Mouse (Mus musculus) MEL (cell line): ENCODE measurements around the gene Dcaf17. TPM values are rescaled to one million over a fixed set of nuclear protein-coding genes. Genes with fewer than 3 reads are reported as not detected.

Experiments used
- DNase-seq: peaks from one replicate; pipeline ENCODE4 v3.0.0; 2011; ENCODE audit warnings: low read depth, low spot score
- H3K27ac ChIP-seq: 2 replicates; pipeline ENCODE4 v1.5.1; 2012; ENCODE audit warnings: low read depth, mild to moderate bottlenecking, control low read depth, low read length, moderate library complexity; ENCODE audit not compliant: control insufficient read depth
- H3K27me3 ChIP-seq, 2 experiments: fragments of 150-350 bp in 1 of 2; sonication (generic) in 1 of 2; 2 replicates each; pipeline ENCODE4 v1.6.1; 2012; ENCODE audit warnings: low read length in 2 of 2, mild to moderate bottlenecking in 2 of 2, improper control_type of control experiment in 1 of 2, moderate library complexity in 1 of 2; ENCODE audit not compliant: insufficient read depth in 2 of 2, control insufficient read depth in 1 of 2
- H3K36me3 ChIP-seq, 2 experiments: 2 replicates each; pipeline ENCODE4 v1.6.1; 2012 to 2014; ENCODE audit warnings: low read length in 2 of 2, improper control_type of control experiment in 1 of 2, inconsistent platforms in 1 of 2, mild to moderate bottlenecking in 1 of 2; ENCODE audit not compliant: insufficient read depth in 2 of 2, control insufficient read depth in 1 of 2
- H3K4me1 ChIP-seq, 2 experiments: fragments of 150-350 bp in 1 of 2; sonication (generic) in 1 of 2; 2 replicates each; pipeline ENCODE4 v1.6.1; 2012; ENCODE audit warnings: low read length in 2 of 2, improper control_type of control experiment in 1 of 2, mild to moderate bottlenecking in 1 of 2; ENCODE audit not compliant: insufficient read depth in 2 of 2, control insufficient read depth in 1 of 2
- H3K4me3 ChIP-seq, 2 experiments: fragments of 150-350 bp in 1 of 2; sonication (generic) in 1 of 2; 2 replicates each; pipeline ENCODE4 v1.5.1; 2012; ENCODE audit warnings: low read depth in 2 of 2, low read length in 2 of 2, mild to moderate bottlenecking in 2 of 2, moderate library complexity in 2 of 2, control low read depth in 1 of 2, improper control_type of control experiment in 1 of 2; ENCODE audit not compliant: control insufficient read depth in 1 of 2, insufficient read depth in 1 of 2
- H3K79me2 ChIP-seq: 2 replicates; pipeline ENCODE4 v1.6.1; 2012; ENCODE audit warnings: mild to moderate bottlenecking, low read length, moderate library complexity; ENCODE audit not compliant: control insufficient read depth, poor library complexity, insufficient read depth
- H3K9ac ChIP-seq: 2 replicates; pipeline ENCODE4 v1.6.1; 2012; ENCODE audit warnings: low read depth, mild to moderate bottlenecking, control low read depth, low read length, moderate library complexity; ENCODE audit not compliant: control insufficient read depth, poor library complexity, severe bottlenecking
- H3K9me3 ChIP-seq: fragments of 150-350 bp; sonication (generic); replicated peaks from 2 replicates; pipeline ENCODE4 v1.6.1; 2012; ENCODE audit warnings: mild to moderate bottlenecking, low read length, improper control_type of control experiment, moderate library complexity; ENCODE audit not compliant: insufficient read depth
- BHLHE40 ChIP-seq: IDR thresholded peaks from 2 replicates; pipeline ENCODE4 v1.6.1; 2012; ENCODE audit warnings: low read depth, mild to moderate bottlenecking, inconsistent platforms, low read length, improper control_type of control experiment, borderline replicate concordance
- CHD1 ChIP-seq: IDR thresholded peaks from 2 replicates; pipeline ENCODE4 v1.6.1; 2012; ENCODE audit warnings: low read depth, mild to moderate bottlenecking, inconsistent platforms, low read length, improper control_type of control experiment
- CTCF ChIP-seq, 3 experiments: IDR thresholded peaks in 2 of 3; conservative IDR thresholded peaks in 1 of 3; 2 replicates each; pipeline ENCODE4 v1.5.1; 2011 to 2012; ENCODE audit warnings: low read length in 3 of 3, low read depth in 2 of 3, mild to moderate bottlenecking in 2 of 3, improper control_type of control experiment in 1 of 3, inconsistent platforms in 1 of 3, mixed read lengths in 1 of 3, moderate library complexity in 1 of 3; ENCODE audit not compliant: control insufficient read depth in 1 of 3, insufficient read depth in 1 of 3, poor library complexity in 1 of 3, severe bottlenecking in 1 of 3
- E2F4 ChIP-seq: IDR thresholded peaks from 2 replicates; pipeline ENCODE4 v1.6.1; 2011; ENCODE audit warnings: low read depth, low read length, improper control_type of control experiment, borderline replicate concordance
- ETS1 ChIP-seq: IDR thresholded peaks from 2 replicates; pipeline ENCODE4 v1.6.1; 2012; ENCODE audit warnings: low read depth, mild to moderate bottlenecking, inconsistent platforms, low read length, improper control_type of control experiment, moderate library complexity
- GABPA ChIP-seq: IDR thresholded peaks from 2 replicates; pipeline ENCODE4 v1.6.1; 2012; ENCODE audit warnings: low read depth, mild to moderate bottlenecking, inconsistent platforms, low read length, improper control_type of control experiment, moderate library complexity
- GATA1 ChIP-seq: IDR thresholded peaks from 2 replicates; pipeline ENCODE4 v1.6.1; 2011; ENCODE audit warnings: low read depth, low read length, improper control_type of control experiment
- KAT2A ChIP-seq: conservative IDR thresholded peaks from 2 replicates; pipeline ENCODE4 v1.6.1; 2012; ENCODE audit warnings: low read depth, low read length, improper control_type of control experiment, inconsistent platforms
- MAX ChIP-seq: IDR thresholded peaks from 2 replicates; pipeline ENCODE4 v1.6.1; 2011; ENCODE audit warnings: low read length, improper control_type of control experiment
- MAZ ChIP-seq: IDR thresholded peaks from 2 replicates; pipeline ENCODE4 v1.6.1; 2012; ENCODE audit warnings: low read depth, mild to moderate bottlenecking, inconsistent platforms, low read length, improper control_type of control experiment
- MEF2A ChIP-seq: IDR thresholded peaks from 2 replicates; pipeline ENCODE4 v1.6.1; 2014; ENCODE audit warnings: low read depth, mild to moderate bottlenecking, inconsistent platforms, low read length, improper control_type of control experiment; ENCODE audit not compliant: poor library complexity, insufficient replicate concordance, severe bottlenecking; ENCODE audit errors: extremely low read depth
- NELFE ChIP-seq: IDR thresholded peaks from 2 replicates; pipeline ENCODE4 v1.6.1; 2011; ENCODE audit warnings: low read depth, low read length, improper control_type of control experiment
- NRF1 ChIP-seq: IDR thresholded peaks from 2 replicates; pipeline ENCODE4 v1.6.1; 2014; ENCODE audit warnings: low read depth, mild to moderate bottlenecking, inconsistent platforms, low read length, improper control_type of control experiment, moderate library complexity; ENCODE audit not compliant: poor library complexity, insufficient read depth, severe bottlenecking
- POLR2A ChIP-seq, 2 experiments: IDR thresholded peaks; 2 replicates each; pipeline ENCODE4 v1.6.1; 2011 to 2012; ENCODE audit warnings: low read length in 2 of 2, mild to moderate bottlenecking in 2 of 2, control low read depth in 1 of 2, improper control_type of control experiment in 1 of 2, low read depth in 1 of 2, moderate library complexity in 1 of 2; ENCODE audit not compliant: control insufficient read depth in 1 of 2, insufficient read depth in 1 of 2, poor library complexity in 1 of 2
- POLR2AphosphoS2 ChIP-seq: IDR thresholded peaks from 2 replicates; pipeline ENCODE4 v1.6.1; 2011; ENCODE audit warnings: low read length, improper control_type of control experiment
- RAD21 ChIP-seq: IDR thresholded peaks from 2 replicates; pipeline ENCODE4 v1.6.1; 2011; ENCODE audit warnings: mild to moderate bottlenecking, low read depth, low read length, improper control_type of control experiment
- RCOR1 ChIP-seq: IDR thresholded peaks from 2 replicates; pipeline ENCODE4 v1.6.1; 2012; ENCODE audit warnings: low read depth, mild to moderate bottlenecking, inconsistent platforms, low read length, improper control_type of control experiment
- SMC3 ChIP-seq: IDR thresholded peaks from 2 replicates; pipeline ENCODE4 v1.6.1; 2011; ENCODE audit warnings: low read depth, low read length, improper control_type of control experiment
- TBP ChIP-seq: IDR thresholded peaks from 2 replicates; pipeline ENCODE4 v1.8.0; 2011; ENCODE audit warnings: low read depth, low read length, improper control_type of control experiment
- UBTF ChIP-seq: IDR thresholded peaks from 2 replicates; pipeline ENCODE4 v1.6.1; 2012; ENCODE audit warnings: low read depth, mild to moderate bottlenecking, inconsistent platforms, low read length, improper control_type of control experiment, moderate library complexity, borderline replicate concordance; ENCODE audit not compliant: insufficient read depth
- USF1 ChIP-seq: IDR thresholded peaks from 2 replicates; pipeline ENCODE4 v1.6.1; 2014; ENCODE audit warnings: low read depth, mild to moderate bottlenecking, inconsistent platforms, low read length, improper control_type of control experiment, moderate library complexity
- USF2 ChIP-seq, 2 experiments: IDR thresholded peaks; 2 replicates each; pipeline ENCODE4 v1.6.1; 2011 to 2012; ENCODE audit warnings: improper control_type of control experiment in 2 of 2, low read length in 2 of 2, borderline replicate concordance in 1 of 2, inconsistent platforms in 1 of 2, low read depth in 1 of 2, mild to moderate bottlenecking in 1 of 2; ENCODE audit not compliant: insufficient read depth in 1 of 2
- ZC3H11A ChIP-seq: IDR thresholded peaks from 2 replicates; pipeline ENCODE4 v1.6.1; 2012; ENCODE audit warnings: low read depth, mild to moderate bottlenecking, inconsistent platforms, low read length, improper control_type of control experiment
- ZMIZ1 ChIP-seq: IDR thresholded peaks from 2 replicates; pipeline ENCODE4 v1.6.1; 2012; ENCODE audit warnings: low read depth, mild to moderate bottlenecking, inconsistent platforms, low read length, improper control_type of control experiment, moderate library complexity
- ZNF384 ChIP-seq: IDR thresholded peaks from 2 replicates; pipeline ENCODE4 v1.6.1; 2012; ENCODE audit warnings: low read depth, mild to moderate bottlenecking, inconsistent platforms, low read length, improper control_type of control experiment
- polyA plus RNA-seq, 2 experiments: library from polyadenylated mRNA; stranded (reverse) in 1 of 2; unstranded in 1 of 2; fragments of >175 nt in 1 of 2; fragments of >200 nt in 1 of 2; gene quantifications; 2 replicates each; pipeline versions ENCODE4 v1.2.1 to v1.2.4; 2012; ENCODE audit warnings: low replicate concordance in 2 of 2, low read depth in 1 of 2; ENCODE audit not compliant: insufficient read length in 2 of 2, insufficient read depth in 1 of 2, missing spikeins in 1 of 2
- total RNA-seq: library from RNA; depleted of rRNA; stranded (reverse); fragments of 300-350 nt; gene quantifications from 2 replicates; pipeline ENCODE4 v1.2.3, GENCODE M21; 2012

Dcaf17 gene
- total and polyA plus RNA-seq, 3 experiments: 15.1 to 16.3 TPM; not detected in 1

GRCm38 (mm10) chr2:71037447-71037846 is 17.7 kb upstream of the Dcaf17 start:
- H3K36me3 ChIP-seq: no peaks in the 10 kb centered on the region; a peak in 1 of 4 replicates
- no peak overlapping the region for H3K4me3 ChIP-seq
- DNase-seq: no peak
- H3K9ac ChIP-seq: no peak overlapping the region
- no peaks in the 10 kb centered on the region for H3K27me3 ChIP-seq
- TF ChIP-seq TBP (no peak), UBTF (no peak), MAZ (no peak)
- H3K79me2 ChIP-seq: no peaks in the 10 kb centered on the region; the same call in 1 of the 2 replicates
- H3K9me3 ChIP-seq: no peaks in the 10 kb centered on the region
- peaks cover 1 to 2% of the 10 kb centered on the region in 2 experiments; a peak in 2 of 4 replicates for H3K4me1 ChIP-seq
- H3K27ac ChIP-seq: no peak overlapping the region

GRCm38 (mm10) chr2:71039522-71040121 is 15.5 kb upstream of the Dcaf17 start:
- Histone ChIP-seq H3K4me3 (no peak overlapping the region), H3K36me3 (no peaks in the 10 kb centered on the region; a peak in 1 of 4 replicates), H3K9ac (no peak overlapping the region), H3K79me2 (no peaks in the 10 kb centered on the region; the same call in 1 of the 2 replicates), H3K27ac (no peak overlapping the region), H3K4me1 (no peaks in the 10 kb centered on the region; a peak in 1 of 4 replicates), H3K27me3 (no peaks in the 10 kb centered on the region), H3K9me3 (no peaks in the 10 kb centered on the region)
- peak; percentile 33 for DNase-seq
- TF ChIP-seq POLR2A (IDR thresholded peaks at IDR 0.05; ENCODE audit: control insufficient read depth in 1 of 2, insufficient read depth in 1 of 2, low read depth in 1 of 2, low read length in 2 of 2, poor library complexity in 1 of 2): no peak
- no peak for TF ChIP-seq MAX
- TF ChIP-seq RCOR1: no peak
- TF ChIP-seq NRF1: no peak
- TF ChIP-seq ZNF384: no peak
- no peak for TF ChIP-seq POLR2AphosphoS2
- TF ChIP-seq GABPA: no peak
- TF ChIP-seq CHD1: no peak
- no peak for TF ChIP-seq MEF2A
- no peak for TF ChIP-seq BHLHE40
- peak; percentile 59 for TF ChIP-seq RAD21
- no peak for TF ChIP-seq ZMIZ1
- TF ChIP-seq USF1: no peak
- TF ChIP-seq ETS1: no peak
- no peak for TF ChIP-seq GATA1
- no peak for TF ChIP-seq TBP
- peak; percentile 75 for TF ChIP-seq SMC3
- peak; percentile 35 to 67 (median 63) for TF ChIP-seq CTCF (IDR thresholded peaks at IDR 0.05 in 2 of 3, conservative IDR thresholded peaks at IDR 0.05 in 1 of 3; ENCODE audit: control insufficient read depth in 1 of 3, insufficient read depth in 1 of 3, low read depth in 2 of 3, low read length in 3 of 3, poor library complexity in 1 of 3, severe bottlenecking in 1 of 3)
- no peak for TF ChIP-seq USF2 (IDR thresholded peaks at IDR 0.05; ENCODE audit: borderline replicate concordance in 1 of 2, insufficient read depth in 1 of 2, low read depth in 1 of 2, low read length in 2 of 2)
- no peak for TF ChIP-seq E2F4
- no peak for TF ChIP-seq KAT2A
- TF ChIP-seq NELFE: no peak
- TF ChIP-seq ZC3H11A: peak; percentile 43
